Mouse (Mus musculus): Measurements from ENCODE around the gene Evi2a.

- TF ChIP-seq CTCF (IDR thresholded peaks at IDR 0.05; ENCODE audit: extremely low read depth, insufficient read depth, low read length) (no peak), POLR2A (IDR thresholded peaks at IDR 0.05; ENCODE audit: extremely low read depth, insufficient read depth, low read length) (no peak)
Observed at GRCm38 (mm10) chr11:79519299-79519698, 11.1 kb downstream of the Evi2a start.
